Mouse (Mus musculus) lung, postnatal 0 days (tissue): Measurements from ENCODE around the gene Dpp9.

Experiments used
- CTCF ChIP-seq: IDR thresholded peaks from 2 replicates; pipeline ENCODE4 v1.5.1; 2016; ENCODE audit warnings: antibody characterized with exemption, mild to moderate bottlenecking
- EP300 ChIP-seq: IDR thresholded peaks from 2 replicates; pipeline ENCODE4 v1.6.1; 2016; ENCODE audit warnings: antibody characterized with exemption, mild to moderate bottlenecking, control low read depth

DNA sequence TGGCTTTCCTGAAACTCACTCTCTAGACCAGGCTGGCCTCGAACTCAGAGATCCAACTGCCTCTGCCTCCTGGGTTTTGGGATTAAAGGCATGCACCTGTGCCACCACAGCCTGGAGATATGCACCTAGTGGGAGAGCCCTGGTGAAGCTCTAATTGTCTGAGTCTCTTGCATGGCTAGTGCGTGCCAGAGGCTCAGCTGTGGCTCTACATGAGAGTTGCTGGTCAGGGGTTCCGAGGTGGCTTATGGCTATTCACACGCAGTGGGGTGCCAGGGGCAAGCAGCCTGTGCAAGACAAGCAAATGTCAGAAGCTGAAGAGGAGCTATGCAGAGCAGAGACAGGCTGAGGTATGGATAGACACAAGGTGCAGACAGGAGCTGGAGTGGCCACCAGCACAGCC lies 36.0 kb upstream of the Dpp9 start:
- TF ChIP-seq EP300 = no peak
- TF ChIP-seq CTCF = no peak
